Mouse (Mus musculus) telencephalon, adult 2 months (tissue): Measurements from ENCODE around the gene Sh2b3.

Source experiments
- DNase-seq: peaks from one replicate; pipeline ENCODE4 v3.0.0-alpha.2; 2011; ENCODE audit warnings: low read depth, low spot score

Gene Sh2b3

GRCm38 (mm10) chr5:121823668-121824067 lies 13.8 kb downstream of the Sh2b3 start:
- no peak for DNase-seq

DNA sequence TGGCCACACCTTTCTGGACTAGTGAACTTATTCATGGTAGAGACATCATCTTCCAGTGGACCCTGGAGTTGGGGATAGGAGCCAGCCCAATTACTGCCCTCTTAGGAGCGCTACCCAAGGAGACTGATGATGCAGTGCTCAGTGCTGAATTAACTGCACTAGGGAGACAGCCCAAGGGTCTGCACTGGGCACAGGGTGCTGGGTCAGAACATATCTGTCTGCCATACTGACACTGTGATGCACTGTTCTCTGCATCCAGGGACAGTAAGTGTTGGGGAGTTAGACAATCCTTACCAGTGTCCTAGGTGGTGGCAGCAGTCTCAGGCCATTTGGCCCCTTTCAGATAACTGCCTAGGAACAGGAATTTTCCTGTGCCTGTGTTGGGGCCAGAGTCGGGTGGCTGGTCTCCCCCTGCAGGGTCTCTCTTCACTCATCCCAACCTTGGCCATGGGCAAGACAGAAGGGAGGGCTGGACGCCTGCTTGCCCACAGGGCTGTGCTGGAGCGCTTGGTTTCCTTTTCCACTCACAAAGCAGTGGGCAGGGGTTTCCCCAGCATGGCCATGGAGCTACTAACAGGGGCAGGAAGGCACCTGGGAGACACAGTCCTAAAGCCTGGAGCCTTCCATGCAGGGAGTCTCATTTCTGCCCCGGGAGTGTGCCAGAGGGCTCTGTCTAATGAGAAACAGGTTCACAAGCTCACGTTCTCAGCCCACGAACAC lies 14.5 kb downstream of the Sh2b3 start:
- DNase-seq, result no peak

DNA sequence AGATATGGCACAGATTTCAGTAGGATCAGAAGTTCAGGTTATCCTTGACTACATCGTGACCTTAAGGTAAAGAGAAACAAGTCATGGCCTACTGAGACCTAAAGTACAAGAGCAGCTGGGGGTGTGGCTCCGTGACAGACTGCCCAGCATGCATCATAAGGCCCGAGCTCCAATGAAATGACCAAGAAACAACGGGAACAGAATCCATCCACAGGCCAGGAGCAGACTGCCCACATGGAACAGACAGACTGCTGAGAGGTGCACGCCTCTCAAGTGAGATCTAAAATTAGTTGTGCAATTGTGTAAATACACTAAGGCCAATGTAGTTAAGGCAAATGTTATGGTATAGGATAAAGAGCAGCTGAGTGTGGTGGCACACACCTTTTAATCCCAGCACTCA lies 15.9 kb downstream of the Sh2b3 start:
- DNase-seq, result no peak

GRCm38 (mm10) chr5:121821116-121821515 lies 16.3 kb downstream of the Sh2b3 start:
- DNase-seq, result no peak

DNA sequence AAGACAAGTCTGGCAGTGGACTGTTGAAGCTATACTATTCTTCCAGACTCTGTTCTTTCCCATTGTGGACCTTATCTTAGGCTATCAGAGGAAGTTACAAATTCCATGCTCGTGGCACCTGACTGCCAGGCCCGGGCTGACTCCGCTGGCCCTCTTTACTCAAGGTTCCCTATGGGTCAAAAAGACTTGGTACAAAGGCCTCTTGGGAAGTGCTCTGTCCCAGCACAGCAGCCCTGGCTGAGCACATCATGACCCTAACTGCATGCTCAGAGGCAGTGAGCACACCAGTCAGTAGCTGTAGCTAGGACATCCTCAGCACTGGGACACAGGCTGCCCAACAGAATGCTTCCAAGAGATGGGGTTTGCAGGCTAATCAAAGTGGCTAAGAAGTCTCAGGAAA lies 16.8 kb downstream of the Sh2b3 start:
- DNase-seq, result no peak

DNA sequence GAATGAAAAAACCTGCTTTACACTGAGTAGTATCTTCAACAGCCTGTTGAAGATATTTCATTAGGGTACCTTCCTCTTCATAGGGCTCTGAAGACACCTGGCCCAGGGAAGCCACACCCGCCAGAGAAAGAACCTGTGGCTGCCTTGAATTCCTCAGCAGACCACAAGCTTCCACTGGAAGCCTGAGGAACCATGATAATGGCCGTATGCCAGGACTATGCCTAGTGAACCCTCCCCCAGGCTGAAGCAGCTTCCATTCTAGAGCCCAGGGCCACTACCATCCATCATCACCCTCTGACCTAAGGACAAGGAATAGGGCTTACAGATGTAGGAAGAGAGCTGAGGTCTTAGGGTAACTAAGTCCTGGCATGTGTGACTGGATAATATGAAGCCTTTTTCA lies 17.3 kb downstream of the Sh2b3 start:
- no peak for DNase-seq

DNA sequence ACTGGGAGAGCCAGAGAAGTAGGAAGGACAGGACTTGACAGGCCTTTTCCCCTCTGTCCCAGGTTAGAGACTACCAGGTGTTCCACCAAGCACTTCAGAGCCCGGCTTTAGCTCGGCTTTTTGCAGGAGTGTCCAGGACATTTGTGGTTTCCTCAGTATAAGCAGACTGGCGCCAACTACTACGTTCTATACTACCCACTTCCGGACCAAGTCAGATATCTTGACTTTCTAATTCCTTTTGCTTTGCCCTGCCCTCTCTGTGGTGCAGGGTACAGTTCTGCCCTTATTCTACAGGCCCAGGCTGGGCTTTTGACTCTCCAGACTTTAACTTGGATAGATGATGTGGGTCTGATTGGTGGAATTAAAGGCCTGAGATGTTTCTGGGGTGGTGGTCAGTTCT lies 17.9 kb downstream of the Sh2b3 start:
- DNase-seq, result no peak

GRCm38 (mm10) chr5:121818862-121819261 lies 18.6 kb downstream of the Sh2b3 start:
- no peak for DNase-seq

DNA sequence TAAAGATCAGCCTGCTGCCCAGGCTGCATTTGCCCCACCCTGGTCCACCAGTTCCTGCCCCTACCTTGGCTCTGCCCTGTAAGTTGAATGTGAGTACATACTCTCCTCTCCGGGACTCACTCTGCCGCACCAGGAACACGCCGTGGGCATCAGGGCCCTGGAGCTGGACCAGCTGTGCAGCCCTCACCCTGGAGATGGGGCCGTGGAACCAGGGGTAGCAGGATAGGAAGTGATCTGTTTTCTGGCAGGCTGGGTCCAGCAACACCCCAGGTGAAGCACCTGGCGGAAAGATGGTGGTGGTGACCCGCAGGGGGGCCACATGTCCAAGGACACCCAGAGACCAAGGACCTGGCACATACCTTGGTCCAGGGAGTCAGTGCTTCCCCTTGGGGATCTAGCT lies 19.0 kb downstream of the Sh2b3 start:
- no peak for DNase-seq

GRCm38 (mm10) chr5:121817551-121817950 lies 19.9 kb downstream of the Sh2b3 start:
- no peak for DNase-seq

GRCm38 (mm10) chr5:121816611-121817010 lies 20.8 kb downstream of the Sh2b3 start:
- no peak for DNase-seq

- DNase-seq, result no peak
Observed at GRCm38 (mm10) chr5:121815867-121816380, 21.5 kb downstream of the Sh2b3 start.

- DNase-seq, result no peak
Observed at GRCm38 (mm10) chr5:121815067-121815466, 22.4 kb downstream of the Sh2b3 start.

DNA sequence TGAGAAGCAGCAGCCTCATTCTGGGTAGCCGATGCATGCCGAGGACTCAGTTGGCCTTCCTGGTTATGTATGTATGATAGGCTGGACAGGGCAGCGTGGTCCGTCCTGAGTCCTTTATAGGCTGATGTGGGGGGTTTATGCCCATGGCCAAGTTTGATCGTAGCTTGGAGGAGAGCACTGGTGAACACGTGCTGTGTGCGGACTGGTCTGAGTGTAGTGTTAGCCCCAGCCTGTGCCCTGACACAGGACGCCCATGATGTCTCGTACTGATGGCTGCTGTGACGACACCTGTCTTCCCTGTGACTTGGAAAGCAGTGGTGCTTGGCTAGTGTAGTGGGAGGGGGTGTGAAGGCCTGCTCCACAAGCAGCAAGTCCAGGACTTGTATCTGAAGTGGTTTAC lies 23.7 kb downstream of the Sh2b3 start:
- DNase-seq, result no peak

DNA sequence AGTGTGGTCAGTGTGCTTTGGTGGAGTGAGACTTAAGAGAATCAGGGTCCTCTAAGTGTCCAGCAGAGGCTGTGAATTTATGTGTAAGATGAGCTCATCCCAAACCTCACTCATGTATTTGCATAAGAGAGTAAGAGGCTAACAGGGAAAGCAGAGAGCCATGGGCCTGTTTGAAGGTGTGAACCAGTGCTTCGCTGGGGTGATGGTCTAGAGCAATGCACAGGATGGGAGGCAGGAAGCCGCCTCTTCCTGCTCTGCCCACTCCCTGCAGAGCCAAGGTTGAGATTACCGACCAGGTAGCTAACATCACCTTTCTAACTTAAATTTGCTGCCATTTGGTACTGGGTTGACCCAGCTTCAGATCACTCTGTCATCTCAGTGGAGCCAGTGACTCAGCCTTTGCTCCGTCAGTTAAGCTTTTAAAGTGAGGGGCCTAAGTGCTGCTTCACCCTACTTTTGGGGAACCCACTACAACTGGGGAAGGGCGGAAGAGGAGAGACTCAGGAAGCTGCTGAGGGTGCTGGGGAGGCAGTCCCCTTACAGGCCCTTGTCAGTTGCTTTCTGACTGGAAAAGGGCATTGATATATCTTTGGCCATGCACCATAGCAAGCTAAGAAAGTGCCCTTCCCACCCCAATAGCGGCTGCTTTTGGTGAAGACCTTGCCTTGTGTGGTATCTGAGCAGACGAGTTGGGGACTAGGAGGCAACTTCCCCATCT lies 24.8 kb downstream of the Sh2b3 start:
- no peak for DNase-seq

GRCm38 (mm10) chr5:121811485-121811931 lies 25.9 kb downstream of the Sh2b3 start:
- DNase-seq, result no peak

- DNase-seq, result no peak
Observed at GRCm38 (mm10) chr5:121810331-121811151, 26.9 kb downstream of the Sh2b3 start.

DNA sequence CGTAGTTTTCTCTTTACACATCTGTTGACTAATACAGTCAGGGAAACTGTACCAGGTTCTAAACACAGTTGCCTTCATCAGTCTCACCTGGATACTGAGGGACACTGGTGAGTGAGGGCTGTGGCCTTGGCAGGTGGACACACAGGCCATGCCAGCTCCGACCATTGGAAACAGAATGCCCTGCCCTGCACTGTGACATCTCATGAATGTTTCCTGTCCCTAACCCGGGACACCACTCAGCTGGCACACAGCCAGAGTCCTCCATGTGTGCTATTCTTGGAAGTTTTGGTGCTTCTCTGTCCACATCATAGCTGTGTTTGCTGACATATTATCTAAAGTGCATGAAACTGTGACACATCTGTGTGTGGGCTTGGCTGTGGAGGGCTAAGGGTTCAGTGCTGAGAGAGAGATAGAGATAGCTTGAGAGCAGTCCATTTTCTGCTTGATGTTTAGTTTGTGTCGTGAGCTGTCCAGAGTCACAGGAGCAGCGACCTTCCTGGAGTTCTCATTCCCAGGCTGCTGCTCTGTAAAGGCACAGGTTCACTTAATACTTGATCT lies 27.7 kb downstream of the Sh2b3 start:
- no peak for DNase-seq

- no peak for DNase-seq
Observed at GRCm38 (mm10) chr5:121808202-121808601, 29.2 kb downstream of the Sh2b3 start.

- no peak for DNase-seq
Observed at GRCm38 (mm10) chr5:121807186-121807585, 30.3 kb downstream of the Sh2b3 start.

- DNase-seq, result no peak
Observed at GRCm38 (mm10) chr5:121798447-121798846, 39.0 kb downstream of the Sh2b3 start.

DNA sequence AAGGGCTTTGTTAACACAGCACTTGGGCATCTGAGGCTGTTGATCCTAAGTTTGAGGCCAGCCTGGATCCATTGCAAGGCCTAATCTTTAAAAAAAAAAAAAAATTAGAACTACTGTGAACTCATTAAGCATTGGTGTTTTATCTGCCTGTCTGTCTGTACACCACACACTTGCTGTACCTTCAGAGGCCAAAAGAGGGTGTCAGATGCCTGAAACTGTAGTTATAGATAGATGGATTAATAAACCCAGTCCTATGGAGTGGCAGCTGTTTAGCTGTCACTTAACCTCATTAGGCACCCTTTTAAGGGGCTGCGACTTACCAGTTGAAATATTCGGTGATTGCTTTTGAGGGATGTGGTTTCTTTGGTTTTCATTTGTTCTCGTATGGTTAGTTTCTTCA lies 41.6 kb downstream of the Sh2b3 start:
- no peak for DNase-seq
